Mouse (Mus musculus) brain, embryonic 14.5 days (tissue): Measurements from ENCODE around the gene Zfp64.

ENCODE experiments used
- CTCF ChIP-seq: fragments of 200-500 bp; IDR thresholded peaks from 2 replicates; pipeline ENCODE4 v1.5.1; 2012; ENCODE audit warnings: inconsistent platforms, mild to moderate bottlenecking, moderate library complexity, borderline replicate concordance; ENCODE audit not compliant: insufficient read depth, insufficient read length; ENCODE audit errors: extremely low read depth
- POLR2A ChIP-seq: fragments of 200-500 bp; IDR thresholded peaks from 2 replicates; pipeline ENCODE4 v1.6.1; 2012; ENCODE audit warnings: mild to moderate bottlenecking, inconsistent platforms, borderline replicate concordance; ENCODE audit not compliant: poor library complexity, insufficient read depth, insufficient read length, severe bottlenecking; ENCODE audit errors: extremely low read depth

DNA sequence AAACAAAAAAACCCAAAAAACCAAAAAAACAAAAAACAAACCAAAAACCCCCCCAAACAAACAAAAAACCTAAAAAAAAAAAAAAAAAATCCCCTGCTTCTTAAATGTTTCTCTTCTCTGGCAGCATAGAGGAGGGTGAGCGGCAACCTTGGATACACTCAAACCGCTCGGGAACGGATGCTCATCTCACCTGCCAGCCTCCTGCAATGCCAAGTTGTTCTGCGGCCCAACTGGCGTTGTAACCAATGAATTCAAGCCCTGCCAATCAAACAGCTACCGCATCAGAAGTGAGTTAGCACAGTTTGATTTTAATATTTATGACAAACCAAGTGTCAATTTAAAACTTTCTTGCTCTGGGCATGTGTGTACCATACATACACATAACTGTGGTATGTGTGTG is 26.6 kb upstream of the Zfp64 start:
- TF ChIP-seq CTCF: no peak
- no peak for TF ChIP-seq POLR2A
